ENCODE assay signal across 24 mouse cellular contexts in genomic region chr10:118846991-118847545, GRCm38 (mm10). TPM values are rescaled to one million over a fixed set of nuclear protein-coding genes. Genes with fewer than 3 reads are reported as not detected.
DNase-seq lines count a peak whose midpoint lies in the region; ATAC-seq and TF ChIP-seq lines count a peak whose summit lies in the region.
"Had no signal": no experiment of that assay in that cellular context is flagged by ENCODE, and none has a peak within 500 bp of the region (broad histone marks: within the 10 kb centered on the region; RNA-seq: fewer than 3 reads in every experiment).

No protein-coding gene starts in this region.

- WGBS in heart, embryonic 12.5 days: 13% methylated on average over 10 of the region's 10 CpGs
- WGBS in intestine, embryonic 15.5 days: 33% methylated on average over 10 of the region's 10 CpGs
- WGBS in intestine, postnatal 0 days: 31% methylated on average over 10 of the region's 10 CpGs
- 53% methylated on average over 10 of the region's 10 CpGs for WGBS in neural tube, embryonic 15.5 days

- H3K4me1 ChIP-seq in heart, embryonic 12.5 days (replicated peaks): peaks cover 20% of the 10 kb centered on the region
- no peaks in the 10 kb centered on the region for H3K4me1 ChIP-seq in intestine, embryonic 15.5 days (replicated peaks)
- 0 out of 2 replicates have a peak, but pooled peaks cover 4% of the 10 kb centered on the region for H3K4me1 ChIP-seq in intestine, postnatal 0 days (replicated peaks; ENCODE audit: control insufficient read depth, insufficient read depth, low read length)
- H3K4me1 ChIP-seq in neural tube, embryonic 15.5 days: no peaks in the 10 kb centered on the region
- H3K4me1 ChIP-seq: embryonic facial prominence, embryonic 15.5 days; hindbrain, embryonic 12.5 days; liver, embryonic 15.5 days; midbrain, embryonic 15.5 days; neural tube, embryonic 13.5 days; stomach, embryonic 15.5 days had no signal

- H3K36me3 ChIP-seq in heart, embryonic 12.5 days: no peaks in the 10 kb centered on the region
- no peaks in the 10 kb centered on the region for H3K36me3 ChIP-seq in intestine, embryonic 15.5 days
- no peaks in the 10 kb centered on the region for H3K36me3 ChIP-seq in intestine, postnatal 0 days (ENCODE audit: control insufficient read depth, insufficient read depth)
- no peaks in the 10 kb centered on the region for H3K36me3 ChIP-seq in neural tube, embryonic 15.5 days
- H3K36me3 ChIP-seq: embryonic facial prominence, embryonic 15.5 days; hindbrain, embryonic 12.5 days; liver, embryonic 15.5 days; midbrain, embryonic 15.5 days; neural tube, embryonic 13.5 days; stomach, embryonic 15.5 days had no signal

- no peak overlapping the region for H3K4me3 ChIP-seq in heart, embryonic 12.5 days
- no peak overlapping the region for H3K4me3 ChIP-seq in intestine, embryonic 15.5 days (replicated peaks)
- H3K4me3 ChIP-seq in intestine, postnatal 0 days (ENCODE audit: low read depth, low read length): no peak overlapping the region
- H3K4me3 ChIP-seq in neural tube, embryonic 15.5 days (replicated peaks): no peak overlapping the region
- H3K4me3 ChIP-seq: embryonic facial prominence, embryonic 15.5 days; hindbrain, embryonic 12.5 days; liver, embryonic 15.5 days; midbrain, embryonic 15.5 days; neural tube, embryonic 13.5 days; stomach, embryonic 15.5 days had no signal

- no peaks in the 10 kb centered on the region for H3K9me3 ChIP-seq in heart, embryonic 12.5 days (replicated peaks)
- H3K9me3 ChIP-seq in intestine, embryonic 15.5 days: no peaks in the 10 kb centered on the region
- H3K9me3 ChIP-seq in intestine, postnatal 0 days (ENCODE audit: control insufficient read depth): no peaks in the 10 kb centered on the region
- H3K9me3 ChIP-seq in neural tube, embryonic 15.5 days (replicated peaks): no peaks in the 10 kb centered on the region
- H3K9me3 ChIP-seq: embryonic facial prominence, embryonic 15.5 days; hindbrain, embryonic 12.5 days; liver, embryonic 15.5 days; midbrain, embryonic 15.5 days; neural tube, embryonic 13.5 days; stomach, embryonic 15.5 days had no signal

- no peak for ATAC-seq in heart, embryonic 12.5 days (ENCODE audit: insufficient number of reproducible peaks, low FRiP score)
- peak; percentile 67; the same call in 1 of the 2 replicates for ATAC-seq in intestine, embryonic 15.5 days
- ATAC-seq in intestine, postnatal 0 days: no peak
- no peak for ATAC-seq in neural tube, embryonic 15.5 days (ENCODE audit: low FRiP score)
- ATAC-seq: activated CD4-positive, CD25-positive, alpha-beta regulatory T cell, adult 4 months; forebrain, embryonic 16.5 days; midbrain, embryonic 15.5 days had no signal

- no peak for TF ChIP-seq CTCF in intestine, postnatal 0 days (IDR thresholded peaks at IDR 0.05; ENCODE audit: low read depth)

- no peaks in the 10 kb centered on the region for H3K27me3 ChIP-seq in heart, embryonic 12.5 days (replicated peaks)
- no peaks in the 10 kb centered on the region for H3K27me3 ChIP-seq in intestine, embryonic 15.5 days (replicated peaks)
- H3K27me3 ChIP-seq in intestine, postnatal 0 days (replicated peaks; ENCODE audit: control insufficient read depth, insufficient read depth, low read length): no peaks in the 10 kb centered on the region
- no peaks in the 10 kb centered on the region for H3K27me3 ChIP-seq in neural tube, embryonic 15.5 days (replicated peaks)
- H3K27me3 ChIP-seq: embryonic facial prominence, embryonic 15.5 days; hindbrain, embryonic 12.5 days; liver, embryonic 15.5 days; midbrain, embryonic 15.5 days; neural tube, embryonic 13.5 days; stomach, embryonic 15.5 days had no signal

- no peak for DNase-seq in heart, adult 11 months
- peak; percentile 10 for DNase-seq in neural tube, embryonic 10.5 days (ENCODE audit: extremely low spot score, low spot score)
- DNase-seq in right cerebral cortex, postnatal 14 days: no peak
- DNase-seq: adrenal gland, postnatal 10 days; cerebellum, adult 18-20 months; cerebellum, postnatal 14 days; gastrocnemius, postnatal 10 days; kidney, adult 8-10 months; layer of hippocampus, adult 9-11 months; right cerebral cortex, postnatal 4 days; thymus, postnatal 25 days had no signal

- peak overlapping the region; percentile 62 for H3K27ac ChIP-seq in heart, embryonic 12.5 days (ENCODE audit: poor library complexity, severe bottlenecking)
- no peak overlapping the region for H3K27ac ChIP-seq in intestine, embryonic 15.5 days
- H3K27ac ChIP-seq in intestine, postnatal 0 days (ENCODE audit: low read depth, low read length): no peak overlapping the region
- no peak overlapping the region for H3K27ac ChIP-seq in neural tube, embryonic 15.5 days (replicated peaks)
- H3K27ac ChIP-seq: embryonic facial prominence, embryonic 15.5 days; hindbrain, embryonic 12.5 days; liver, embryonic 15.5 days; macrophage; midbrain, embryonic 15.5 days; neural tube, embryonic 13.5 days; stomach, embryonic 15.5 days had no signal

- no peak overlapping the region for H3K4me2 ChIP-seq in heart, embryonic 12.5 days
- no peak overlapping the region for H3K4me2 ChIP-seq in intestine, embryonic 15.5 days (replicated peaks)
- no peak overlapping the region for H3K4me2 ChIP-seq in intestine, postnatal 0 days (replicated peaks; ENCODE audit: low read depth)
- H3K4me2 ChIP-seq in neural tube, embryonic 15.5 days: no peak overlapping the region
- H3K4me2 ChIP-seq: embryonic facial prominence, embryonic 15.5 days; hindbrain, embryonic 12.5 days; liver, embryonic 15.5 days; midbrain, embryonic 15.5 days; neural tube, embryonic 13.5 days; stomach, embryonic 15.5 days had no signal

- no peak overlapping the region for H3K9ac ChIP-seq in heart, embryonic 12.5 days
- no peak overlapping the region for H3K9ac ChIP-seq in intestine, embryonic 15.5 days
- H3K9ac ChIP-seq in intestine, postnatal 0 days (ENCODE audit: low read depth, low read length): no peak overlapping the region
- H3K9ac ChIP-seq in neural tube, embryonic 15.5 days (replicated peaks): no peak overlapping the region
- H3K9ac ChIP-seq: embryonic facial prominence, embryonic 15.5 days; hindbrain, embryonic 12.5 days; liver, embryonic 15.5 days; midbrain, embryonic 15.5 days; neural tube, embryonic 13.5 days; stomach, embryonic 15.5 days had no signal

RNA-seq across cellular contexts. Expression of gene Dyrk2, which starts 22.9 kb away (rescaled TPM):
- polyA plus RNA-seq in heart, embryonic 12.5 days (2016; fragmentation: Nextera tagmentation; extraction: Ambion mirVana): 13.3 and 14.6 TPM in 2 replicates
- 9.5 TPM in 2 replicates for polyA plus RNA-seq in intestine, embryonic 15.5 days (2015; fragmentation: Nextera tagmentation; extraction: Ambion mirVana)
- polyA plus RNA-seq in intestine, postnatal 0 days (2015; fragmentation: Nextera tagmentation; extraction: Ambion mirVana): 13.0 and 16.1 TPM in 2 replicates
- 11.3 TPM in 2 replicates for polyA plus RNA-seq in neural tube, embryonic 15.5 days (2015; fragmentation: Nextera tagmentation; extraction: Ambion mirVana)
